Mouse (Mus musculus) v-Abl transformed pro-B cells (cell line): ENCODE results near the gene Adarb2.

Experiments
- in situ Hi-C, 2 experiments: fragments of 400-800 bp; cut with MboI; formaldehyde crosslinking; loops; one replicate each; pipeline ENCODE4 v1.15.1; 2025; ENCODE audit not compliant: unreplicated experiment in 2 of 2

Adarb2 gene

DNA sequence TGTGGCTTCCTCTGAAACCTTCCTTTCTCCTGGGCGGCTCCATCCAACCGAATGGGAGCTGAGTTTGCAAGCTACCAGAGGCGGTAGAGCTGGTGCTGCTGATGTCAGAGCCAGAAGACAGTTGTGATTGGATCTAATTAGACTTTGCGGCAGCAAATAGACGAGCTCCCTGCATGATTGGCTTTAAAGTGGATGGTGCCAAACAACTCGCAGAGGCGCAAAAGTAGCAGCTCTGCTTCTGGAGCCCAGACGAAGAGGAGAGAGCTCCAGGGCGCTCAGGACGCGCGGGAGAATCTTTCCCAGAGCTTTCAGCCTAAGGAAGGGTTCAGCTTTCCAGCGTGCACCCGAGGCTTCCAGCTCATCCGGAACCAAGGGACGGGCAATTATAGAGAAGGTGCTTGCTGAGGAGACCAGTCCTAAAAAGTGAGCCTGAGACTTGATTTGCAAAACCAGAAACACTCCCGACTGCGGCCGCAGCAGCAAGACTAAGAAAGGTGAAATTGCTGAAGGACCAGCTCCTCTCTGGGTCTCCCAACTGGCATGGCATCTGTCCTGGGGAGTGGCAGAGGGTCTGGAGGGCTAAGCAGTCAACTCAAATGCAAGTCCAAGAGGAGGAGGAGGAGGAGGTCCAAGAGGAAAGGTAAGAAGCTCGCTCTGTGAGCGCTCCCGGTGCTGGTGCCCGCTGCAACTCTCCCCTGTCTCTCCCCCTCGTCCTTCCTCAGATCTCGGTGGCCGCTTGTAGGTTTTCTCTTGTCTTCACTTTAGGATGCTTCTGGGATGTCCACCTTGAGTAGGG, at the start of gene Adarb2:
Adarb2 (plus strand) TSS at position 186 of the 796 bp plus-strand sequence.
- in situ Hi-C loops = no loop called here

DNA sequence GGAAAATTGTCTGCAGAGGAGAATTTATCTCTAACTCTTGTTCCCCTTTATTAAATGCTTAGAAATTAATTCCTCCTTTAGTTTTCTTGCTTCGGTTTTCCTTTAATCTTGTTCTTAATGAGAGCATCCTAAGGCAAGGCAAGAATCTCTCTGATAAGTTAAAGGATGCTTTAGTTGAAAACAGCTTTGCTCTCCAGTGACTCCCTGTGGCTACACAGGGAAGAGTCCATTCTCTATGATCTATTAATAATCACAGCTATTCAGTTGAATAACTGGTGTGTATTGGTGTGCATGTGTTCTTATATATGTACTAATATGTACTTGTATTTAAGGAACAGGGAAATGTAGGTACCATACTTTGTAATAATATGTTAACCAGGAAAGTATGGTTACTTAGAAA, 28.9 kb upstream of the Adarb2 start:
- in situ Hi-C loops = no loop called here

DNA sequence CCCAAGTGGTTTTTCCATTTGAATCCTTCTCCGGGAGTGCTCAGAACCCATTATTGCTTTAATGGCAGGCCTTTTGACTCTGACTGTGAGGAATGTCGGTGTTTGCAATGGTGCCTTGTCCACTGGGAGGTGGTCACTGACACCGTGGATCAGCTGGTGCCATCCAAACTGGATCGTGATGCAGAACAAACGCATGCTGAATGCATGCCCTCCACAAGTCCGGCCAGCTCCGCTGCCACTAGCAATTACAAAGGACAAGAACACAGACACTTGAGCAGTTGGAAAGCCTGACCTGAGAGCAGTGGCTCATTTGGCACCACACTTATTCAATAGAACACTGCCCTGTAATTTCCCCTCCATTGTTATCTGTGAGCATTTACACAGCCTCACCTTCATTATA, 10.7 kb upstream of the Adarb2 start:
- in situ Hi-C loops = no loop called here

DNA sequence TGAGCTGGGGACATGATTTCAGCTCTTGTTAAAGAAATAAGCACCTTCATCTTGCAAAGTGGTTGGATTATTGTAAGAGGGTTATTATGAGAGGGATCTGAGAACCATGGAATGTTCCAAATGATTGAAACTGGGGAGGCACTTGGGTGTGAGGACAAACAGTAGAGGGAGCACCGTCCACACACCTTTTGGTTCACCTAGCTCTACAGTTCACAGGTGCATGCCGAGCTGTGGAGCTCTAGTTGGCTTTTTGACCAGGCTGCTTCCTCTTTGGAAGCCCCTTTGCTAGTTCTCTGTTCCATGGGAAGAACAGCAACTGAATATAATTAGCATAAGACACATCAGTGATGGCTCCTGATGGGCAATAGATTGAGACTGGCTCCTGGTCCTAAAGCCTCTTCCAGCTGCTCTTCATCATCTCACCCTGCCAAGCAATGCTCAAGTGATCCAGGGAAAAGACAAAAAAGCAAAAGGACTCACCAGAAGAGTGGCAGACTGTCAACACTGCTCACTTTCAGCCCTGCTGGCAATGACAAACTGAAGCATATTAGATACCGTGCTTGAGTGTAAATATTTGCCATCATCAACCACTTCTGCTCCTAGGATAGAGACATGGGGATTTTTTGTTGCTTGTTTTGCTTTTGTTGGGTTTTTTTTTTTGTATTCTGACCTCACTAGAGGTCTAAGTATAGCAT, 3.3 kb upstream of the Adarb2 start:
- in situ Hi-C loops = no loop called here

DNA sequence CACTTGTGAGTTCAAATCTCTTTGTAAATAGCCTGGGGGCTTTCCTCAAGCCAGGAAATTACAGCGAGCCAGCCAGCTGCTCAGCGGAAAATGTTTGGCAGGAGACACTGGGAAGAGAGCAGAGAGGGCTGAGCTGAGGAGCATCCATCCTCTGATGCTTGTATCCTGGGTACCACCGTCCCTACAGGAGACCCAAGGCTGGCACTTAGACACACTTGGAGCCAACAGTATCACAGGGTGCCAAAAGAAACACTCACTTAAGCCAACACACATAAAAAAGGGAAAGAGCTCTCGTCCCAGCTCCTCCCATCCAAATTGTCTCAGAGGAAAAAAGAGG, 779 bp downstream of the Adarb2 start:
- in situ Hi-C loops = no loop called here

DNA sequence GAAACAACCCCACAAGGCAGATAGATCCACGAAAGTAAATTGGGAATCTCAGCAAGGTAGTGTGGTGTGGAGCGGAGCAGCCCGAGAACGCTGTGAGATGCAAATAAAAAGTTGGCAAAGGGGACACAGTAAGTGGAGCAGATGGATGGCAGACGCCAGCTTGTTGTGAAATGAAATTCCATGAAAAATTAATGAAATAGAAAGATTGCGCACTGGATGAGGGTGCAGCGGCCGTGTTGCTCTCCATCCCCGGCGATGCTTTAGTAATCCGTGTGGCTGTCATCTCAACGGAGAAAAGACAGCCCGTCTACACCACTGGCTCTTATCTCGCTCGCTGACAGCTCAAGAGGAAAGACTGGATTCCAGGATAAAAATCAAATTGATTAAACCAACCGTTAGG, 4.7 kb downstream of the Adarb2 start:
- in situ Hi-C loops = no loop called here

DNA sequence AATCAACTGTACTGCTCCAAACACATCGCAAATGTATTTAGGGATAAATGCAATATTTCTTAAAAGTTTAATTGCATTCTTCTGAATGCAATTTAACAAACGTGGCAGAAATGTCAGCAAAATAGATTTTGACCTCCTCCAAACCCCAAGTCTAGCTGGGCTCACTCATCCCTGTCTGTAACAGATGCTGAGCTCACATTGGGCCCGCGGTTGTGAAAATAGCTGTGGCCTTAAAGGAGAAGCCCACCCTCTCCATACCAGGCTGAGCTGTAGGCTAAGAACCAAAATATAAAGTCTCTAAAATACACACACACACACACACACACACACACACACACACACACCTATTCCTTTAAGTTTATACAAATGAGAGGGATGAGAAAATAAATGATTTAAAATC, 8.1 kb downstream of the Adarb2 start:
- in situ Hi-C loops = no loop called here

- in situ Hi-C loops = no loop called here
Measured at GRCm38 (mm10) chr13:8238871-8239270, 36.2 kb downstream of the Adarb2 start.

- in situ Hi-C loops = no loop called here
Measured at GRCm38 (mm10) chr13:8248016-8248667, 45.5 kb downstream of the Adarb2 start.

GRCm38 (mm10) chr13:8272158-8272945, 69.7 kb downstream of the Adarb2 start:
- in situ Hi-C loops = no loop called here

- in situ Hi-C loops = no loop called here
Measured at GRCm38 (mm10) chr13:8283116-8283515, 80.5 kb downstream of the Adarb2 start.

DNA sequence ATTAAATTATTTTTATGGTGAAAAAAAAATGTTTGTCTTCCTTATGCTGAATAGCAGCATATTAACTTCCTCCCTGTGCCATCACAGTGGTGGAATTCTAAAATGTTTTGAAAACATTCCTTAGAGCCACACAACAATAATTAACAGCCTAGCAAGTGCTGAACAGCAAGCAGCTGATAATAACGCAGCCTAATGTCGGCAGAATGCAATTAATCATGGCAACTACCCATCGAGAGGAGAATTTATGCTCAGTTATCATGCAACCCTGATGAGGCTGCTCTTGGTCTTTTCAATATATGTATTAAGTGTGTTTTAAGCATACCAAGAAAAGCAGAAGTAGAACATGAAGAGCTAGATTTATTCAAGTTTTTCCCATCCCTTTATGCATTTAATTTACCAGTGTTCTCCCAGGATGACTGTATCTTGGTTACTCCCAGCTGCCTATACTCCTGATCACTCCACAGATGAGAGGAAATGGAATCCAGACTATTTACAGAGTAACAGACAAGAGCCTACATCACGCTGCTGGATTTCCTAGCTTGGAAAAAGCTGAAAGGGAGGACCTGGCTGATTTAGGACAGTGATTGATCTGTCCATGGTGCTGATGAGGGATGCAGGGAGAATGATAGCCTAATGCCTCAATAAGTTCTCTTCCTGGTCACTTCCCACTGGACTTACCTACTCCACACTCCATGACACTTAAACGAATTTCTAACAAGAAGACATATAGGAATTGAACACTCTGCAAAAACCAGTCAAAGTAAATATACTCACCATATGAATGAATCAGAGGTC, 113.9 kb downstream of the Adarb2 start:
- in situ Hi-C loops = no loop called here

GRCm38 (mm10) chr13:8333589-8334455, 131.2 kb downstream of the Adarb2 start:
- in situ Hi-C loops = no loop called here

GRCm38 (mm10) chr13:8334580-8334979, 131.9 kb downstream of the Adarb2 start:
- in situ Hi-C loops = no loop called here

GRCm38 (mm10) chr13:8341086-8341807, 138.6 kb downstream of the Adarb2 start:
- in situ Hi-C loops = no loop called here

DNA sequence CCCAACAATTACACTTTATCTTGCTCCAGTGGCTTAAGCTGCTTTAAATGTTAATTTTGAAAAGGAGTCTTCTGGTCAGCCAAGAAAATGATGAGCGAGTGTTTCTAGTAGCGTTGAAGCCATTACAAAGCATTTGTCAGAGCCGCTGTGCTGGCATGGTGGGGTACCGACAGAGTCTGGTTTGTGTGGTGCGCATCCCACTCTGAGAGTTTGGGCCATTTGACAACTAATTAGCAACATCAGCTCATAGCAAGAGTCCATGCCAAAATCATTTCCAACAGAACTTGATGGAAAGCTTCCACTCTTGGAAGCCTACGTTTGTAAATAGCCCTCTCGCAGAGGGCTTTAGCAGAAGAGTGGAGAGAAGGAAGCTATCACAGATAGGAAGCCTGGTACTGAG, 144.5 kb downstream of the Adarb2 start:
- in situ Hi-C loops = no loop called here

DNA sequence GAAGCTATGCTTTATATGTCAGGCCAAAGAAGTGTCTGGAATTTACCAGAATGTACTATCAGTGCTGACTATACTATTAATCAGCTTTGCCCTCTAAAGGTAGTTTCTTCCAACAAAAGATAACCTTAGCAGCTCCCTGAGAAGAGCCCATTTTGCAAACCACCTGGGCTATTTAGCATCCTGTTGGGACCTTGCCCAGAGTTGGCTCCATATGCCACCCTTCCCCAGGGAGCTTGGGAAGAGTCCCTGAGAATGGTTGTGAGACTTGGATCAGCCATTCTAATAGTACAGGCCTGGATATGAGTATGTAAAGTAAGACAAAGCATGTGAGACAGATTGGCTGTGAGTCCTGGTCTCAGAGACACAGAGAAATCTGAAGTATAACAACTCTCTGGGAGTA, 149.7 kb downstream of the Adarb2 start:
- in situ Hi-C loops = no loop called here

DNA sequence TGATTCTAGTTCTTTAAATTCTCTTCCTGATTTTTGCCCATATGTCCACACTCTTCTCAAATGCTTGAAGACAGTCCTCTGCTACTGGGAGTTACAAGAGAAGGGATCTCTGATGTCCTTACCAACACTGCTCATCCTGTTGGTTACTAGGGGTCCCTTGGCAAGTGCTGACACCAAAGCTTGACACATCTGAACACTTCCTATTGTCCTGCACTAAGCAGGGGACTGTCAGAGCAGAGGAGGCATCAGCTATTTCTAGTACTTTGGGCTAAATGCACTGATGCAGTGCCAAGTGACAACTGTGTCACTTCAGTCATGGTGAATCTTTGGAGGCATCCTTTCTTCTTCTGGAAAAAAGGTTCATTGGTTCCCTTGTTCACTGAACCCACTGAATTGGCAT, 150.3 kb downstream of the Adarb2 start:
- in situ Hi-C loops = no loop called here

DNA sequence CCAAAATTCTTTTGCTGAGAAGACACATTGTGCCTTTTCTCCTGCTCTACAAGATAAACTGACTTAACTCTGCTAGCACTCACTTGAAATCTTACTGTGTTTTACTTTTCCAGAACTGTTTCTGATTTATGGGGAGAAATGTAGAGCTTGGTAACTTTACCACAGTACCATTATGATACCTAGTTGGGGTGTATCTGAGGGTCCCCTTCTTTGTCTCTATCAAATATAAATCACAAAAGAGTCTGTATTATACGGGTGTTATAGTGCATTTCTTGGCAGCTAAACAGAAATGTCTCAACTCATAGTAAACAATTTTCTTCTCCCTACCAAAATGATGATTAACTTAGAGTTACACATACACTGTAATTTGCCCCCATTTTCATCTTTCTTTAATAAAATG, 162.9 kb downstream of the Adarb2 start:
- in situ Hi-C loops = no loop called here
